Mouse (Mus musculus) lung, embryonic 14.5 days (tissue): ENCODE data around the gene Chka. TPM values are rescaled to one million over a fixed set of nuclear protein-coding genes. Genes with fewer than 3 reads are reported as not detected.

Experiments
- ATAC-seq: fragments of 200-750 bp; cut with Nextera tagmentation; 2 replicates; pipeline ENCODE4 v1.8.0; 2017; ENCODE audit warnings: mild to moderate bottlenecking, moderate TSS enrichment, moderate library complexity; ENCODE audit not compliant: insufficient read depth
- DNase-seq: peaks from one replicate; pipeline ENCODE4 v3.0.0-alpha.2; 2015
- H3K27ac ChIP-seq: fragments of 300-500 bp; sonication (generic); 2 replicates; pipeline ENCODE4 v1.5.1; 2014; ENCODE audit warnings: low read depth, mild to moderate bottlenecking, moderate library complexity
- H3K27me3 ChIP-seq: fragments of 300-500 bp; sonication (generic); 2 replicates; pipeline ENCODE4 v1.6.1; 2014; ENCODE audit warnings: low read length, control low read depth; ENCODE audit not compliant: insufficient read depth
- H3K36me3 ChIP-seq: fragments of 300-500 bp; sonication (generic); 2 replicates; pipeline ENCODE4 v1.6.1; 2014; ENCODE audit warnings: control low read depth; ENCODE audit not compliant: insufficient read depth
- H3K4me1 ChIP-seq: fragments of 300-500 bp; sonication (generic); 2 replicates; pipeline ENCODE4 v1.6.1; 2014; ENCODE audit warnings: antibody characterized with exemption, control low read depth; ENCODE audit not compliant: insufficient read depth
- H3K4me2 ChIP-seq: fragments of 300-500 bp; sonication (generic); 2 replicates; pipeline ENCODE4 v1.6.1; 2014; ENCODE audit warnings: mild to moderate bottlenecking
- H3K4me3 ChIP-seq: fragments of 300-500 bp; sonication (generic); 2 replicates; pipeline ENCODE4 v1.5.1; 2014; ENCODE audit warnings: low read depth, low read length
- H3K9ac ChIP-seq: fragments of 300-500 bp; sonication (generic); 2 replicates; pipeline ENCODE4 v1.6.1; 2014
- H3K9me3 ChIP-seq: fragments of 300-500 bp; sonication (generic); 2 replicates; pipeline ENCODE4 v1.6.1; 2016; ENCODE audit warnings: low read depth, low read length, control low read depth
- CTCF ChIP-seq: IDR thresholded peaks from 2 replicates; pipeline ENCODE4 v1.5.1; 2016; ENCODE audit warnings: antibody characterized with exemption, low read depth
- whole genome bisulfite sequencing: fragments of 180-500 bp; shearing (Covaris S2); extraction: QIAGEN DNeasy Blood & Tissue Kit; methylation state at CpG from one replicate; pipeline ENCODE4 v1.1.7; 2014; 5-methylcytosine and 5-hydroxymethylcytosine counted together
- polyA plus RNA-seq: library from polyadenylated mRNA; unstranded; fragments of >200 nt; fragmentation: Nextera tagmentation; extraction: Ambion mirVana; gene quantifications from 2 replicates; pipeline ENCODE4 v1.2.1, GENCODE M21; 2014

Chka gene
- polyA plus RNA-seq, 1 experiment from 2014 or later: 63.0 TPM

GRCm38 (mm10) chr19:3862713-3863112, 11.1 kb downstream of the Chka start:
- no peak overlapping the region for H3K4me3 ChIP-seq
- WGBS: 62% methylated on average over 2 of the region's 2 CpGs
- H3K27me3 ChIP-seq: no peaks in the 10 kb centered on the region
- H3K9me3 ChIP-seq: peaks cover 3% of the 10 kb centered on the region; the same call in 1 of the 2 replicates
- H3K9ac ChIP-seq: no peak overlapping the region
- TF ChIP-seq CTCF: no peak
- H3K4me1 ChIP-seq: no peaks in the 10 kb centered on the region
- ATAC-seq (no peak), DNase-seq (no peak)
- peaks cover 21% of the 10 kb centered on the region; the same call in 1 of the 2 replicates for H3K36me3 ChIP-seq
- H3K27ac ChIP-seq: no peak overlapping the region
- no peak overlapping the region for H3K4me2 ChIP-seq

DNA sequence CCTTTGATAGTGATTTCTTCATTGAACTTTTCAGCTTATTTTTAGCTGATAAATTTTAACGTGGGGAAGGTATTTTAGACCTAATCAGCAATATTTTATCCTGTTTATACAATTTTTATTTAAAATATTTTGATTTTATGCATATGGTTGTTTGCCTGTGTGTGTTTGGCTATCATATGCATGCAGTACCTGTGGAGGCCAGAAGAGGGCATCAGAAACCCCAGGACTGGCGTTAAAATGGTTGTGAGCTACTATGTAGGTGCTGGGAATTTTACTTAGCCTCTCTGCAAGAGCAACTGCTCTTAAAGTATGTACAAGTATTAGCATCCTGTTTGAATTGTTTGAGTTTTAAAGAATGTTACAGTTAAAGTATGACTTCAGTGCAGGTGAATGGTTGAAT, 13.4 kb downstream of the Chka start:
- H3K36me3 ChIP-seq: peaks cover 21% of the 10 kb centered on the region; the same call in 1 of the 2 replicates
- WGBS: 81% methylated on average over 2 of the region's 2 CpGs
- no peak overlapping the region for H3K27ac ChIP-seq
- no peak overlapping the region for H3K9ac ChIP-seq
- TF ChIP-seq CTCF: peak; percentile 48
- no peaks in the 10 kb centered on the region for H3K27me3 ChIP-seq
- H3K9me3 ChIP-seq: peaks cover 3% of the 10 kb centered on the region; the same call in 1 of the 2 replicates
- ATAC-seq: no peak
- no peak overlapping the region for H3K4me3 ChIP-seq
- no peaks in the 10 kb centered on the region for H3K4me1 ChIP-seq
- no peak overlapping the region for H3K4me2 ChIP-seq
- DNase-seq: no peak

DNA sequence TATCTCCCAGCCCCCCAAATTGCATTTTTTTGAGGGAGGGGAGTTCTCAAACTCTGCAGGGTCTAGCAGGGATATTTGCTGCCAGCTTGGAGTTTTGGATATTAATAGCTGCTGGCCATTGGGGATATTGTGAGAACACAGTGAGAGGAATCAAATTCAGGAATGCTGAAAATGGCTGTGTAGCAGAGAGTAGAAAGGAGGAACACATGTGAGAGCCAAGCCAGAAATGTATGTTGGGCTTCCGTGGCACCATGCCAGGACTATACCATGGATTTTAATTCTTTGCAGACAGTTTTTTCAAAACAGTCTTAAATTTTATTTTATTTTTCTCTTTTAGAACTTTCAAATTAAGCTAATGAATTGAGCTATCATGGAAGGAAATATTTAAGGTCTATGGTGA, 16.7 kb downstream of the Chka start:
- ATAC-seq (no peak), DNase-seq (peak; percentile 75)
- H3K27me3 ChIP-seq: no peaks in the 10 kb centered on the region
- TF ChIP-seq CTCF: no peak
- peaks cover 19% of the 10 kb centered on the region; the same call in 1 of the 2 replicates for H3K36me3 ChIP-seq
- 60% methylated on average over 1 of the region's 1 CpGs for WGBS
- H3K27ac ChIP-seq: no peak overlapping the region; the same call in 1 of the 2 replicates
- no peak overlapping the region for H3K4me3 ChIP-seq
- no peak overlapping the region for H3K4me2 ChIP-seq
- H3K9ac ChIP-seq: no peak overlapping the region
- H3K9me3 ChIP-seq: peaks cover 3% of the 10 kb centered on the region; the same call in 1 of the 2 replicates
- no peaks in the 10 kb centered on the region for H3K4me1 ChIP-seq

- Histone ChIP-seq H3K27me3 (no peaks in the 10 kb centered on the region), H3K4me1 (no peaks in the 10 kb centered on the region), H3K27ac (no peak overlapping the region), H3K4me3 (no peak overlapping the region), H3K9ac (no peak overlapping the region), H3K4me2 (no peak overlapping the region), H3K36me3 (peaks cover 5% of the 10 kb centered on the region; the same call in 1 of the 2 replicates), H3K9me3 (no peaks in the 10 kb centered on the region; the same call in 1 of the 2 replicates)
- ATAC-seq (no peak), DNase-seq (no peak)
- TF ChIP-seq CTCF: no peak
Observed at GRCm38 (mm10) chr19:3871468-3871867, 19.9 kb downstream of the Chka start.

GRCm38 (mm10) chr19:3872373-3872772, 20.8 kb downstream of the Chka start:
- no peak for ATAC-seq
- H3K27ac ChIP-seq: no peak overlapping the region
- TF ChIP-seq CTCF: no peak
- no peak overlapping the region for H3K4me2 ChIP-seq
- no peaks in the 10 kb centered on the region for H3K9me3 ChIP-seq
- H3K9ac ChIP-seq: no peak overlapping the region
- H3K4me1 ChIP-seq: no peaks in the 10 kb centered on the region
- H3K36me3 ChIP-seq: peaks cover 3% of the 10 kb centered on the region; the same call in 1 of the 2 replicates
- H3K27me3 ChIP-seq: no peaks in the 10 kb centered on the region
- peak; percentile 69 for DNase-seq
- no peak overlapping the region for H3K4me3 ChIP-seq
- WGBS: 50% methylated on average over 4 of the region's 4 CpGs

- no peaks in the 10 kb centered on the region for H3K9me3 ChIP-seq
- H3K4me1 ChIP-seq: no peaks in the 10 kb centered on the region
- no peak overlapping the region for H3K4me3 ChIP-seq
- ATAC-seq (no peak), DNase-seq (no peak)
- peaks cover 3% of the 10 kb centered on the region; the same call in 1 of the 2 replicates for H3K36me3 ChIP-seq
- 69% methylated on average over 7 of the region's 7 CpGs for WGBS
- H3K9ac ChIP-seq: no peak overlapping the region
- no peak overlapping the region for H3K4me2 ChIP-seq
- TF ChIP-seq CTCF: no peak
- no peak overlapping the region for H3K27ac ChIP-seq
- H3K27me3 ChIP-seq: no peaks in the 10 kb centered on the region
Observed at GRCm38 (mm10) chr19:3875045-3875444, 23.5 kb downstream of the Chka start.

- 73% methylated on average over 6 of the region's 6 CpGs for WGBS
Observed at GRCm38 (mm10) chr19:3880054-3880848, 28.7 kb downstream of the Chka start.

More at GRCm38 (mm10) chr19:3880054-3880848, 28.7 kb downstream of the Chka start:
- Histone ChIP-seq H3K4me2 (no peak overlapping the region), H3K36me3 (peaks cover 21% of the 10 kb centered on the region), H3K4me1 (no peaks in the 10 kb centered on the region), H3K27me3 (no peaks in the 10 kb centered on the region), H3K9ac (no peak overlapping the region), H3K4me3 (no peak overlapping the region), H3K27ac (no peak overlapping the region), H3K9me3 (no peaks in the 10 kb centered on the region)
- TF ChIP-seq CTCF: no peak
- DNase-seq (peak; percentile 32), ATAC-seq (no peak)
